In the genomic region with DNA sequence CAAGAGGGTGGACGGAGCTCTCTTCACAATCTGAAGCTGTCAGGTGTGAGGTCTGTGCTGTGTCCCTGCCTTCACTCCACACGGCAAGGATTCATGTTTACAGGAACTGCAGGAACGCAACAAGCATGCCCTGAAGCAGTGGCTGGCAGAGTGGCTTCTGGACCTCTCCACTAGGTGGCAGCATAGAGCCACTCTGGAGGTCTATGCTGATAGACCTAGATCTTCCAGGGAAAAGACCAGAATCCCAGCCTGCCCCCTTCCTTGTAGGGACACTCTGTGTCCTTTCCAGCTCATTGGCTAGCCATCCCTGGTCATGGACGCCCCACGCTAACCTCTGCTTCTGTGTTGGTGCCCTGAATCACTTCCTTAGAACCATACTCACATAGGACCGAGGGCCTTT, we compare ENCODE assay signal across 9 mouse cellular contexts.
DNase-seq lines count a peak whose midpoint lies in the region; ATAC-seq and TF ChIP-seq lines count a peak whose summit lies in the region.
"Had no signal": no experiment of that assay in that cellular context is flagged by ENCODE, and none has a peak within 500 bp of the region (broad histone marks: within the 10 kb centered on the region; RNA-seq: fewer than 3 reads in every experiment).

No protein-coding gene starts in this region.

- 36% methylated on average over 6 of the region's 6 CpGs for WGBS in forebrain, embryonic 11.5 days
- 22% methylated on average over 6 of the region's 6 CpGs for WGBS in heart, postnatal 0 days
- 23% methylated on average over 6 of the region's 6 CpGs for WGBS in liver, embryonic 14.5 days (ENCODE audit: insufficient replicate concordance)
- 40% methylated on average over 6 of the region's 6 CpGs for WGBS in neural tube, embryonic 12.5 days
- 25% methylated on average over 6 of the region's 6 CpGs for WGBS in stomach, postnatal 0 days

- H3K9ac ChIP-seq in forebrain, embryonic 11.5 days (ENCODE audit: low read length), result no peak overlapping the region
- no peak overlapping the region for H3K9ac ChIP-seq in heart, postnatal 0 days (replicated peaks; ENCODE audit: low read depth, low read length)
- no peak overlapping the region for H3K9ac ChIP-seq in liver, embryonic 14.5 days (replicated peaks)
- H3K9ac ChIP-seq in neural tube, embryonic 12.5 days, result no peak overlapping the region
- no peak overlapping the region for H3K9ac ChIP-seq in stomach, postnatal 0 days (ENCODE audit: low read length)
- H3K9ac ChIP-seq: heart, embryonic 13.5 days had no signal

- no peak overlapping the region for H3K4me2 ChIP-seq in forebrain, embryonic 11.5 days (ENCODE audit: low read depth, low read length, severe bottlenecking)
- H3K4me2 ChIP-seq in heart, postnatal 0 days (ENCODE audit: low read depth, low read length), result no peak overlapping the region
- H3K4me2 ChIP-seq in liver, embryonic 14.5 days (ENCODE audit: low read depth), result no peak overlapping the region
- H3K4me2 ChIP-seq in neural tube, embryonic 12.5 days (replicated peaks), result no peak overlapping the region
- no peak overlapping the region for H3K4me2 ChIP-seq in stomach, postnatal 0 days (replicated peaks; ENCODE audit: low read depth)
- H3K4me2 ChIP-seq: heart, embryonic 13.5 days had no signal

- TF ChIP-seq CTCF in E14TG2a.4 (conservative IDR thresholded peaks at IDR 0.05; ENCODE audit: low read length), result peak; percentile 86
- peak; percentile 99 for TF ChIP-seq CTCF in heart, postnatal 0 days (IDR thresholded peaks at IDR 0.05; ENCODE audit: low read depth)
- TF ChIP-seq CTCF in liver, embryonic 14.5 days (IDR thresholded peaks at IDR 0.05; ENCODE audit: low read depth), result peak; percentile 100
- TF ChIP-seq CTCF in stomach, postnatal 0 days (IDR thresholded peaks at IDR 0.05; ENCODE audit: low read depth), result peak; percentile 99

- DNase-seq in c-Kit-positive CD71-positive TER-119-negative erythroid progenitor cells, embryonic 14.5 days (ENCODE audit: low read depth), result peak; percentile 60
- peak; percentile 88 for DNase-seq in forebrain, embryonic 11.5 days (ENCODE audit: low spot score)
- peak; percentile 75 for DNase-seq in heart, postnatal 0 days (ENCODE audit: low spot score)
- peak; percentile 80 to 87 for DNase-seq in kidney, postnatal 25 days
- peak; percentile 29 to 46 (median 44) for DNase-seq in liver, embryonic 14.5 days (ENCODE audit: low read depth in 3 of 3, low spot score in 3 of 3)
- peak; percentile 87 for DNase-seq in stomach, postnatal 0 days (ENCODE audit: low spot score)

- H3K27me3 ChIP-seq in E14TG2a.4 (ENCODE audit: insufficient read depth, low read length), result no peaks in the 10 kb centered on the region
- no peaks in the 10 kb centered on the region for H3K27me3 ChIP-seq in forebrain, embryonic 11.5 days (ENCODE audit: control insufficient read depth, insufficient read depth, low read length)
- H3K27me3 ChIP-seq in heart, postnatal 0 days (ENCODE audit: control insufficient read depth, insufficient read depth, low read length), result no peaks in the 10 kb centered on the region
- H3K27me3 ChIP-seq in liver, embryonic 14.5 days (ENCODE audit: control insufficient read depth, insufficient read depth, low read length), result no peaks in the 10 kb centered on the region
- H3K27me3 ChIP-seq in neural tube, embryonic 12.5 days (replicated peaks), result no peaks in the 10 kb centered on the region
- H3K27me3 ChIP-seq in stomach, postnatal 0 days (ENCODE audit: control insufficient read depth, insufficient read depth, low read length), result no peaks in the 10 kb centered on the region
- H3K27me3 ChIP-seq: heart, embryonic 13.5 days had no signal

- no peak overlapping the region for H3K4me3 ChIP-seq in E14TG2a.4 (replicated peaks; ENCODE audit: low read length)
- H3K4me3 ChIP-seq in forebrain, embryonic 11.5 days (ENCODE audit: low read depth, low read length), result no peak overlapping the region
- no peak overlapping the region for H3K4me3 ChIP-seq in heart, postnatal 0 days (ENCODE audit: low read depth, low read length)
- no peak overlapping the region for H3K4me3 ChIP-seq in liver, embryonic 14.5 days (ENCODE audit: insufficient read depth in 1 of 2, low read depth in 2 of 2, low read length in 2 of 2)
- no peak overlapping the region for H3K4me3 ChIP-seq in neural tube, embryonic 12.5 days
- H3K4me3 ChIP-seq in stomach, postnatal 0 days (ENCODE audit: low read depth, low read length), result no peak overlapping the region
- H3K4me3 ChIP-seq: heart, embryonic 13.5 days had no signal

- TF ChIP-seq EP300 in heart, postnatal 0 days (IDR thresholded peaks at IDR 0.05; ENCODE audit: low read depth), result no peak
- no peak for TF ChIP-seq EP300 in liver, embryonic 14.5 days (IDR thresholded peaks at IDR 0.05; ENCODE audit: low read depth)
- TF ChIP-seq EP300 in stomach, postnatal 0 days (optimal IDR thresholded peaks at IDR 0.05), result no peak

- peak; percentile 47 for ATAC-seq in forebrain, embryonic 11.5 days (replicated peaks; ENCODE audit: low FRiP score)
- ATAC-seq in heart, postnatal 0 days (ENCODE audit: insufficient read depth, low read depth), result peak; percentile 80
- peak; percentile 59 for ATAC-seq in liver, embryonic 14.5 days (ENCODE audit: insufficient read depth)
- ATAC-seq in neural tube, embryonic 12.5 days (ENCODE audit: low FRiP score, low read depth), result peak; percentile 65
- peak; percentile 66 for ATAC-seq in stomach, postnatal 0 days (ENCODE audit: low FRiP score, low TSS enrichment)

- no peaks in the 10 kb centered on the region for H3K9me3 ChIP-seq in E14TG2a.4 (ENCODE audit: low read length)
- H3K9me3 ChIP-seq in forebrain, embryonic 11.5 days (ENCODE audit: control insufficient read depth, low read length), result no peaks in the 10 kb centered on the region
- no peaks in the 10 kb centered on the region for H3K9me3 ChIP-seq in heart, postnatal 0 days (replicated peaks; ENCODE audit: control insufficient read depth, low read length)
- no peaks in the 10 kb centered on the region for H3K9me3 ChIP-seq in liver, embryonic 14.5 days (ENCODE audit: control insufficient read depth, low read length)
- H3K9me3 ChIP-seq in neural tube, embryonic 12.5 days, result no peaks in the 10 kb centered on the region
- no peaks in the 10 kb centered on the region for H3K9me3 ChIP-seq in stomach, postnatal 0 days (ENCODE audit: control insufficient read depth, low read length)
- H3K9me3 ChIP-seq: heart, embryonic 13.5 days had no signal

- peaks cover 26% of the 10 kb centered on the region for H3K36me3 ChIP-seq in E14TG2a.4 (ENCODE audit: insufficient read depth, low read length)
- peaks cover 2% of the 10 kb centered on the region; the same call in 1 of the 2 replicates for H3K36me3 ChIP-seq in forebrain, embryonic 11.5 days (ENCODE audit: control insufficient read depth, insufficient read depth, low read length)
- H3K36me3 ChIP-seq in heart, postnatal 0 days (replicated peaks; ENCODE audit: control insufficient read depth, insufficient read depth, low read length), result peaks cover 57% of the 10 kb centered on the region
- no peaks in the 10 kb centered on the region; the same call in 1 of the 2 replicates for H3K36me3 ChIP-seq in liver, embryonic 14.5 days (replicated peaks; ENCODE audit: control insufficient read depth, insufficient read depth, low read depth)
- peaks cover 68% of the 10 kb centered on the region for H3K36me3 ChIP-seq in neural tube, embryonic 12.5 days
- peaks cover 11% of the 10 kb centered on the region for H3K36me3 ChIP-seq in stomach, postnatal 0 days (ENCODE audit: control insufficient read depth, insufficient read depth, low read length)

- peaks cover 37% of the 10 kb centered on the region for H3K4me1 ChIP-seq in E14TG2a.4 (replicated peaks; ENCODE audit: low read depth, low read length)
- H3K4me1 ChIP-seq in forebrain, embryonic 11.5 days (replicated peaks; ENCODE audit: control insufficient read depth, insufficient read depth, low read length), result no peaks in the 10 kb centered on the region
- peaks cover 7% of the 10 kb centered on the region; the same call in 1 of the 2 replicates for H3K4me1 ChIP-seq in heart, postnatal 0 days (ENCODE audit: control insufficient read depth, insufficient read depth)
- no peaks in the 10 kb centered on the region for H3K4me1 ChIP-seq in liver, embryonic 14.5 days (replicated peaks; ENCODE audit: control insufficient read depth in 2 of 2, insufficient read depth in 2 of 2, low read length in 1 of 2)
- no peaks in the 10 kb centered on the region for H3K4me1 ChIP-seq in neural tube, embryonic 12.5 days
- no peaks in the 10 kb centered on the region for H3K4me1 ChIP-seq in stomach, postnatal 0 days (replicated peaks; ENCODE audit: control insufficient read depth, insufficient read depth)

- no peak overlapping the region for H3K27ac ChIP-seq in forebrain, embryonic 11.5 days (ENCODE audit: low read depth, low read length)
- no peak overlapping the region for H3K27ac ChIP-seq in heart, postnatal 0 days (ENCODE audit: low read depth)
- H3K27ac ChIP-seq in liver, embryonic 14.5 days, result no peak overlapping the region
- H3K27ac ChIP-seq in neural tube, embryonic 12.5 days, result no peak overlapping the region
- no peak overlapping the region for H3K27ac ChIP-seq in stomach, postnatal 0 days (replicated peaks)
- H3K27ac ChIP-seq: heart, embryonic 13.5 days had no signal
